Mouse (Mus musculus) kidney, adult 9 months (tissue): ENCODE measurements around the gene B3gnt7.

Source experiments
- DNase-seq: peaks from one replicate; pipeline ENCODE4 v3.0.0; 2022

Gene B3gnt7

GRCm38 (mm10) chr1:86345956-86346355 is 43.3 kb downstream of the B3gnt7 start:
- no peak for DNase-seq

- no peak for DNase-seq
These were observed 44.5 kb downstream of the B3gnt7 start for GRCm38 (mm10) chr1:86346851-86347715.

GRCm38 (mm10) chr1:86347716-86348045 is 45.0 kb downstream of the B3gnt7 start:
- no peak for DNase-seq

GRCm38 (mm10) chr1:86348083-86348482 is 45.5 kb downstream of the B3gnt7 start:
- DNase-seq: no peak

GRCm38 (mm10) chr1:86348801-86349200 is 46.2 kb downstream of the B3gnt7 start:
- no peak for DNase-seq

GRCm38 (mm10) chr1:86349201-86349600 is 46.6 kb downstream of the B3gnt7 start:
- DNase-seq: no peak

GRCm38 (mm10) chr1:86349696-86350095 is 47.1 kb downstream of the B3gnt7 start:
- no peak for DNase-seq

GRCm38 (mm10) chr1:86350576-86350975 is 47.9 kb downstream of the B3gnt7 start:
- no peak for DNase-seq

GRCm38 (mm10) chr1:86354186-86354585 is 51.6 kb downstream of the B3gnt7 start:
- no peak for DNase-seq
